Mouse (Mus musculus) cerebellum, adult 18-20 months (tissue): ENCODE results near the gene Pygm.

Experiments
- DNase-seq, 2 experiments: peaks; one replicate each; pipeline ENCODE4 v3.0.0; 2021

The Pygm gene

GRCm38 (mm10) chr19:6384128-6384527 is at the start of gene Pygm:
Gene Pygm, plus strand, starts transcription at chr19:6384399.
- DNase-seq, result peak in 1 of 2 experiments; percentile 47

GRCm38 (mm10) chr19:6334673-6335457 is 49.3 kb upstream of the Pygm start, which contains the start of gene Men1:
Gene Men1, plus strand, starts transcription at chr19:6334979.
- DNase-seq, result peak; percentile 94 to 97

- DNase-seq, result peak in 1 of 2 experiments; percentile 50
Observed at GRCm38 (mm10) chr19:6335458-6335827, 48.8 kb upstream of the Pygm start.

GRCm38 (mm10) chr19:6336920-6337319 is 47.3 kb upstream of the Pygm start:
- DNase-seq, result no peak

GRCm38 (mm10) chr19:6338171-6338570 is 46.0 kb upstream of the Pygm start:
- DNase-seq, result no peak

- DNase-seq, result no peak
Observed at GRCm38 (mm10) chr19:6338716-6339115, 45.5 kb upstream of the Pygm start.

- DNase-seq, result no peak
Observed at GRCm38 (mm10) chr19:6339191-6339590, 45.0 kb upstream of the Pygm start.

- no peak for DNase-seq
Observed at GRCm38 (mm10) chr19:6339890-6340504, 44.2 kb upstream of the Pygm start.

GRCm38 (mm10) chr19:6340524-6341452 is 43.4 kb upstream of the Pygm start, which contains the start of gene Map4k2:
Gene Map4k2, plus strand, starts transcription at chr19:6341135.
- peak; percentile 86 to 92 for DNase-seq

GRCm38 (mm10) chr19:6341453-6342077 is 42.6 kb upstream of the Pygm start:
- DNase-seq, result no peak

GRCm38 (mm10) chr19:6342276-6342933 is 41.8 kb upstream of the Pygm start:
- no peak for DNase-seq

- DNase-seq, result no peak
Observed at GRCm38 (mm10) chr19:6343066-6343925, 40.9 kb upstream of the Pygm start.

GRCm38 (mm10) chr19:6343996-6344395 is 40.2 kb upstream of the Pygm start:
- DNase-seq, result peak; percentile 52 to 69

GRCm38 (mm10) chr19:6346023-6346422 is 38.2 kb upstream of the Pygm start:
- DNase-seq, result no peak

- DNase-seq, result no peak
Observed at GRCm38 (mm10) chr19:6346661-6347060, 37.5 kb upstream of the Pygm start.

- no peak for DNase-seq
Observed at GRCm38 (mm10) chr19:6347615-6348014, 36.6 kb upstream of the Pygm start.

- DNase-seq, result no peak
Observed at GRCm38 (mm10) chr19:6348717-6349116, 35.5 kb upstream of the Pygm start.

- DNase-seq, result no peak
Observed at GRCm38 (mm10) chr19:6349215-6349983, 34.8 kb upstream of the Pygm start.

GRCm38 (mm10) chr19:6351431-6352106 is 32.6 kb upstream of the Pygm start:
- no peak for DNase-seq

GRCm38 (mm10) chr19:6352107-6352505 is 32.1 kb upstream of the Pygm start:
- no peak for DNase-seq
